Mouse (Mus musculus): ENCODE measurements around the gene Lrrc66. TPM values are rescaled to one million over a fixed set of nuclear protein-coding genes. Genes with fewer than 3 reads are reported as not detected.

Lrrc66 gene
- polyA plus RNA-seq, 1 experiment from 2014 or later: 3.0 TPM

- no peak overlapping the region for H3K4me3 ChIP-seq (ENCODE audit: low read depth, low read length)
- 63% methylated on average over 4 of the region's 4 CpGs for WGBS
- ATAC-seq (ENCODE audit: low FRiP score, low TSS enrichment) (no peak), DNase-seq (ENCODE audit: low spot score) (no peak)
- H3K27ac ChIP-seq (replicated peaks): peak overlapping the region; percentile 58
- no peaks in the 10 kb centered on the region for H3K27me3 ChIP-seq (ENCODE audit: control insufficient read depth, insufficient read depth, low read length)
- H3K9me3 ChIP-seq (ENCODE audit: control insufficient read depth, low read length): no peaks in the 10 kb centered on the region
- no peak overlapping the region for H3K4me2 ChIP-seq (replicated peaks; ENCODE audit: low read depth)
- no peak for TF ChIP-seq CTCF (IDR thresholded peaks at IDR 0.05; ENCODE audit: low read depth)
- no peak for TF ChIP-seq EP300 (optimal IDR thresholded peaks at IDR 0.05)
- H3K36me3 ChIP-seq (ENCODE audit: control insufficient read depth, insufficient read depth, low read length): no peaks in the 10 kb centered on the region
- no peaks in the 10 kb centered on the region for H3K4me1 ChIP-seq (replicated peaks; ENCODE audit: control insufficient read depth, insufficient read depth)
- H3K9ac ChIP-seq (ENCODE audit: low read length): no peak overlapping the region
These were observed 65.4 kb downstream of the Lrrc66 start for GRCm38 (mm10) chr5:73566892-73567291.

- Histone ChIP-seq H3K4me3 (ENCODE audit: low read depth, low read length) (no peak overlapping the region), H3K9me3 (ENCODE audit: control insufficient read depth, low read length) (no peaks in the 10 kb centered on the region), H3K9ac (ENCODE audit: low read length) (no peak overlapping the region), H3K36me3 (ENCODE audit: control insufficient read depth, insufficient read depth, low read length) (no peaks in the 10 kb centered on the region; the same call in 1 of the 2 replicates), H3K4me1 (replicated peaks; ENCODE audit: control insufficient read depth, insufficient read depth) (no peaks in the 10 kb centered on the region), H3K4me2 (replicated peaks; ENCODE audit: low read depth) (no peak overlapping the region), H3K27ac (replicated peaks) (peak overlapping the region; percentile 65), H3K27me3 (ENCODE audit: control insufficient read depth, insufficient read depth, low read length) (no peaks in the 10 kb centered on the region)
- TF ChIP-seq EP300 (optimal IDR thresholded peaks at IDR 0.05) (no peak), CTCF (IDR thresholded peaks at IDR 0.05; ENCODE audit: low read depth) (0 out of 2 replicates have a peak, but pooled peaks have one; percentile 13)
- peak; percentile 81 for DNase-seq (ENCODE audit: low spot score)
- WGBS: 55% methylated on average over 5 of the region's 5 CpGs
- ATAC-seq (ENCODE audit: low FRiP score, low TSS enrichment): peak; percentile 96
These were observed 66.2 kb downstream of the Lrrc66 start for GRCm38 (mm10) chr5:73566119-73566518.

GRCm38 (mm10) chr5:73564038-73564437 lies 68.3 kb downstream of the Lrrc66 start:
- H3K9ac ChIP-seq (ENCODE audit: low read length): no peak overlapping the region
- H3K36me3 ChIP-seq (ENCODE audit: control insufficient read depth, insufficient read depth, low read length): no peaks in the 10 kb centered on the region; the same call in 1 of the 2 replicates
- H3K27ac ChIP-seq (replicated peaks): no peak overlapping the region
- DNase-seq (ENCODE audit: low spot score): no peak
- H3K4me1 ChIP-seq (replicated peaks; ENCODE audit: control insufficient read depth, insufficient read depth): no peaks in the 10 kb centered on the region
- H3K27me3 ChIP-seq (ENCODE audit: control insufficient read depth, insufficient read depth, low read length): no peaks in the 10 kb centered on the region
- H3K9me3 ChIP-seq (ENCODE audit: control insufficient read depth, low read length): no peaks in the 10 kb centered on the region
- WGBS: 81% methylated on average over 6 of the region's 6 CpGs
- no peak overlapping the region for H3K4me2 ChIP-seq (replicated peaks; ENCODE audit: low read depth)
- TF ChIP-seq CTCF (IDR thresholded peaks at IDR 0.05; ENCODE audit: low read depth) (no peak), EP300 (optimal IDR thresholded peaks at IDR 0.05) (no peak)
- no peak for ATAC-seq (ENCODE audit: low FRiP score, low TSS enrichment)
- H3K4me3 ChIP-seq (ENCODE audit: low read depth, low read length): no peak overlapping the region

- DNase-seq (ENCODE audit: low spot score): no peak
- ATAC-seq (ENCODE audit: low FRiP score, low TSS enrichment): no peak
- no peaks in the 10 kb centered on the region for H3K9me3 ChIP-seq (ENCODE audit: control insufficient read depth, low read length)
- H3K4me1 ChIP-seq (replicated peaks; ENCODE audit: control insufficient read depth, insufficient read depth): no peaks in the 10 kb centered on the region
- H3K27ac ChIP-seq (replicated peaks): no peak overlapping the region
- TF ChIP-seq CTCF (IDR thresholded peaks at IDR 0.05; ENCODE audit: low read depth) (no peak), EP300 (optimal IDR thresholded peaks at IDR 0.05) (no peak)
- 81% methylated on average over 6 of the region's 6 CpGs for WGBS
- no peak overlapping the region for H3K4me3 ChIP-seq (ENCODE audit: low read depth, low read length)
- no peak overlapping the region for H3K9ac ChIP-seq (ENCODE audit: low read length)
- no peaks in the 10 kb centered on the region; the same call in 1 of the 2 replicates for H3K36me3 ChIP-seq (ENCODE audit: control insufficient read depth, insufficient read depth, low read length)
- no peak overlapping the region for H3K4me2 ChIP-seq (replicated peaks; ENCODE audit: low read depth)
- H3K27me3 ChIP-seq (ENCODE audit: control insufficient read depth, insufficient read depth, low read length): no peaks in the 10 kb centered on the region
These were observed 73.6 kb downstream of the Lrrc66 start for GRCm38 (mm10) chr5:73558756-73559155.

GRCm38 (mm10) chr5:73556733-73557425 lies 75.4 kb downstream of the Lrrc66 start:
- H3K27me3 ChIP-seq (ENCODE audit: control insufficient read depth, insufficient read depth, low read length): no peaks in the 10 kb centered on the region
- no peak overlapping the region for H3K27ac ChIP-seq (replicated peaks)
- no peak overlapping the region for H3K4me3 ChIP-seq (ENCODE audit: low read depth, low read length)
- no peak for TF ChIP-seq CTCF (IDR thresholded peaks at IDR 0.05; ENCODE audit: low read depth)
- no peak for TF ChIP-seq EP300 (optimal IDR thresholded peaks at IDR 0.05)
- no peak overlapping the region for H3K9ac ChIP-seq (ENCODE audit: low read length)
- no peak overlapping the region for H3K4me2 ChIP-seq (replicated peaks; ENCODE audit: low read depth)
- WGBS: 70% methylated on average over 12 of the region's 12 CpGs
- no peak for ATAC-seq (ENCODE audit: low FRiP score, low TSS enrichment)
- no peaks in the 10 kb centered on the region; the same call in 1 of the 2 replicates for H3K36me3 ChIP-seq (ENCODE audit: control insufficient read depth, insufficient read depth, low read length)
- no peaks in the 10 kb centered on the region for H3K4me1 ChIP-seq (replicated peaks; ENCODE audit: control insufficient read depth, insufficient read depth)
- H3K9me3 ChIP-seq (ENCODE audit: control insufficient read depth, low read length): no peaks in the 10 kb centered on the region
- no peak for DNase-seq (ENCODE audit: low spot score)

Other genes starting within 250 kb of the Lrrc66 start
- 8.6 and 10.9 TPM in 2 replicates for gene Cwh43, start 226.5 kb downstream of the Lrrc66 start, polyA plus RNA-seq (2015; fragmentation: Nextera tagmentation; extraction: Ambion mirVana)
- 10.6 and 10.8 TPM in 2 replicates for gene Dcun1d4, start 151.5 kb downstream of the Lrrc66 start, polyA plus RNA-seq (2015; fragmentation: Nextera tagmentation; extraction: Ambion mirVana)
- gene Sgcb, start 15.3 kb upstream of the Lrrc66 start, polyA plus RNA-seq (2015; fragmentation: Nextera tagmentation; extraction: Ambion mirVana): 12.4 and 12.7 TPM in 2 replicates
- 0.19 TPM in 1 of 2 replicates, not detected in the other for gene Spata18, start 18.9 kb upstream of the Lrrc66 start, polyA plus RNA-seq (2015; fragmentation: Nextera tagmentation; extraction: Ambion mirVana)

Measured in stomach, postnatal 0 days (tissue).